Mouse (Mus musculus): Measurements from ENCODE around the gene Ppp2r3a. TPM values are rescaled to one million over a fixed set of nuclear protein-coding genes. Genes with fewer than 3 reads are reported as not detected.

Gene Ppp2r3a
- polyA plus RNA-seq, 1 experiment, result 2.7 TPM

DNA sequence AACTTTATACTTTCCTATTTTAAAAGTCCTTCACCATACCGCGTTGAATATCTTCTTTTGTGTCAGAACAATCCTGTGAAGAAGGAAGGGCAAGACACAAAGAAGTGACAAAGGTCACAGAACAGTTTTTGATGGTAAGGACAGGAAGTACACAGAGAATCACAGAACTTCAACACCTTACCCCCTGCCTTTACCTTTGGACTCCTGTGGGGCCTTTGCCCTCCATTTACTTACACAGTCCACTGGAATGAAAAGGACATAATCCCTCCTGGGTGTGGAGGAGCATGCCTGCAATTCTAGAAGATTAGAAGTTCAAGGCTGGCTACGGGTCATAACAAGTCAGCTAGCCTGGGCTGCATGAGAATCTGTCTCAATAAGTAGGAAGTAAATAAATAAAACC is 1.5 kb upstream of the Ppp2r3a start:
- H3K27me3 ChIP-seq (ENCODE audit: control insufficient read depth, insufficient read depth, low read length), result no peaks in the 10 kb centered on the region
- no peak overlapping the region for H3K4me3 ChIP-seq (ENCODE audit: control insufficient read depth, insufficient read depth, low read length)
- TF ChIP-seq POLR2A (IDR thresholded peaks at IDR 0.05; ENCODE audit: control insufficient read depth, extremely low read depth, insufficient read depth, low read length, poor library complexity), result no peak
- TF ChIP-seq CTCF (IDR thresholded peaks at IDR 0.05; ENCODE audit: borderline replicate concordance, control insufficient read depth, extremely low read depth, insufficient read depth, low read length, poor library complexity), result no peak
- H3K4me1 ChIP-seq (replicated peaks; ENCODE audit: control insufficient read depth, insufficient read depth, low read length), result peaks cover 5% of the 10 kb centered on the region
- H3K36me3 ChIP-seq (ENCODE audit: control insufficient read depth, insufficient read depth, low read length), result no peaks in the 10 kb centered on the region
- DNase-seq, result no peak
- 86% methylated on average over 3 of the region's 3 CpGs for whole genome bisulfite sequencing
- H3K27ac ChIP-seq (ENCODE audit: control insufficient read depth, insufficient read depth, low read length), result no peak overlapping the region

DNA sequence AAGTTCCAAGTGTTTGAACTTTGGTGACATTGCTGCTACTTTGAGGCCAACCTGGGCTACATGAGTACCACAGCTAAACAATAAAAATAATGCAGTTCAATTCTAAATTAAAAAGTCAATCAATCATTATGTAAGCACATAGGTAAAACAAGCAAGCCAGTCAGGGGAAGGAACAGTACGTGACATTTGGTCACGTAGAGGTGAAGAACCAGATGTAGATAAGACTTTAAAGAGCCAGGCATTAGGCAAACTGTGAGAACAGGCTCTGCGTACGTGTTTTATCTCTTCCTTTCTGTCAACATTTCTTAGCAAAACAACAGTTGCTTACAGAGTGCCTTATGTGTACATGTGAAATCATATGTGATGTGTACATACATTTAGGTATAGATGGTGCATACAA is 946 bp upstream of the Ppp2r3a start:
- TF ChIP-seq POLR2A (IDR thresholded peaks at IDR 0.05; ENCODE audit: control insufficient read depth, extremely low read depth, insufficient read depth, low read length, poor library complexity) (no peak), CTCF (IDR thresholded peaks at IDR 0.05; ENCODE audit: borderline replicate concordance, control insufficient read depth, extremely low read depth, insufficient read depth, low read length, poor library complexity) (no peak)
- Histone ChIP-seq H3K27me3 (ENCODE audit: control insufficient read depth, insufficient read depth, low read length) (no peaks in the 10 kb centered on the region), H3K4me3 (ENCODE audit: control insufficient read depth, insufficient read depth, low read length) (no peak overlapping the region), H3K36me3 (ENCODE audit: control insufficient read depth, insufficient read depth, low read length) (no peaks in the 10 kb centered on the region), H3K27ac (ENCODE audit: control insufficient read depth, insufficient read depth, low read length) (no peak overlapping the region), H3K4me1 (replicated peaks; ENCODE audit: control insufficient read depth, insufficient read depth, low read length) (peaks cover 5% of the 10 kb centered on the region)
- 64% methylated on average over 4 of the region's 4 CpGs for WGBS
- no peak for DNase-seq

DNA sequence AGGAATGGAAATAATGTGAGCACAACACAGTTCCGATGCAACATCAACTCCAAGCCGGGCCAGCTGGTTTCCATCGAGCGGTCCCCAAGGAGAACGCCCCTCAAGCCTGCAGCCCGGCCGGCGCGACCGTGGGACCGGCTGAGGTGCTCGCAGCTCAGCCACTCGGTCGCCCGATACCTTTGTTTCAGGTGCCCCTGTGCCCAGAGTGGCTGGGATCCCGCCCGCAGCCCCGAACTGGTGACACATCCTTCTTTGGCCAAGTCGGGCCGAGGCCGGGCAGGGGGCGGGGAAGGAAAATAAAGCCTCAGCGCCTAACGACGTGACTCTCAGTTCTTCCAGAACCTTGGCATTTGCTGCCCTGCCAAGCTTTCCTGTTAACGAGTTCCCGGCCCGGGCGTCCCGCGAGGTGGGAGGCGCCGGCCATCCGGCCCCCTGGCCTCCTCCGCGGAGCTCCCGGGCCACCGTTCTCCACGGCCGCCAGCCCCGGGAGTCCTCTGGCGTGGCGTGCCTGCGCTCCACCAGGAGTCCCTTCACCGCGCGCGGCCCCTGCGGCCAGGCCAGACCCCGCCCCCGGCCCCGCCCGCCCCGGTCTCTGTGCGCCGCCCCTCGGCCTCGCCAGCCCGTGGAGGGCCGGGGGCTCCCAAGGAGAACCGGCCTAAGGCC is 483 bp downstream of the Ppp2r3a start:
- Histone ChIP-seq H3K27me3 (ENCODE audit: control insufficient read depth, insufficient read depth, low read length) (no peaks in the 10 kb centered on the region), H3K27ac (ENCODE audit: control insufficient read depth, insufficient read depth, low read length) (no peak overlapping the region), H3K36me3 (ENCODE audit: control insufficient read depth, insufficient read depth, low read length) (no peaks in the 10 kb centered on the region), H3K4me1 (replicated peaks; ENCODE audit: control insufficient read depth, insufficient read depth, low read length) (peaks cover 5% of the 10 kb centered on the region), H3K4me3 (ENCODE audit: control insufficient read depth, insufficient read depth, low read length) (peak overlapping the region; percentile 99)
- TF ChIP-seq CTCF (IDR thresholded peaks at IDR 0.05; ENCODE audit: borderline replicate concordance, control insufficient read depth, extremely low read depth, insufficient read depth, low read length, poor library complexity) (no peak), POLR2A (IDR thresholded peaks at IDR 0.05; ENCODE audit: control insufficient read depth, extremely low read depth, insufficient read depth, low read length, poor library complexity) (no peak)
- peak; percentile 42 for DNase-seq
- WGBS, result under 1% methylated on average over 61 of the region's 61 CpGs

DNA sequence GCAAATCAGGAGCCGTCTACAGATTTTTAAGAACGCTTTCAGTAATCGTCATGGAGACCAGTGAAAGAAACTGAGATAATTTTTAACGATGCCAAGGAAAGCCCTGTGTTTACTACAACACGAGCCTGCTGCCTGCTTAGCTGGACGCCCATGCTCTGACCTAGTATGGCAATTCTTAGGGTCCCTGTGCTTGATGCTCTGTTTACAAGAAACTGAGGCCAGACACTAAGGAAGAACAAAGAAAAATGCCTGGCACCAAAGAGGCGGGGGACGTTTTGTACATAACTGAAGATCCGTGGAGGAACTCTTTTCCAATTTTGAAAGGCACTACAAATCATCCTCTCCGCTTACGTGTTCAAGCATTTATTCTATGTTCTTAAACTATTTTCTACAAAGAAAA is 1.1 kb downstream of the Ppp2r3a start:
- no peaks in the 10 kb centered on the region for H3K36me3 ChIP-seq (ENCODE audit: control insufficient read depth, insufficient read depth, low read length)
- H3K27me3 ChIP-seq (ENCODE audit: control insufficient read depth, insufficient read depth, low read length), result no peaks in the 10 kb centered on the region
- peaks cover 5% of the 10 kb centered on the region for H3K4me1 ChIP-seq (replicated peaks; ENCODE audit: control insufficient read depth, insufficient read depth, low read length)
- no peak for TF ChIP-seq POLR2A (IDR thresholded peaks at IDR 0.05; ENCODE audit: control insufficient read depth, extremely low read depth, insufficient read depth, low read length, poor library complexity)
- no peak for TF ChIP-seq CTCF (IDR thresholded peaks at IDR 0.05; ENCODE audit: borderline replicate concordance, control insufficient read depth, extremely low read depth, insufficient read depth, low read length, poor library complexity)
- DNase-seq, result no peak
- 13% methylated on average over 11 of the region's 11 CpGs for WGBS
- H3K27ac ChIP-seq (ENCODE audit: control insufficient read depth, insufficient read depth, low read length), result no peak overlapping the region
- no peak overlapping the region for H3K4me3 ChIP-seq (ENCODE audit: control insufficient read depth, insufficient read depth, low read length)

DNA sequence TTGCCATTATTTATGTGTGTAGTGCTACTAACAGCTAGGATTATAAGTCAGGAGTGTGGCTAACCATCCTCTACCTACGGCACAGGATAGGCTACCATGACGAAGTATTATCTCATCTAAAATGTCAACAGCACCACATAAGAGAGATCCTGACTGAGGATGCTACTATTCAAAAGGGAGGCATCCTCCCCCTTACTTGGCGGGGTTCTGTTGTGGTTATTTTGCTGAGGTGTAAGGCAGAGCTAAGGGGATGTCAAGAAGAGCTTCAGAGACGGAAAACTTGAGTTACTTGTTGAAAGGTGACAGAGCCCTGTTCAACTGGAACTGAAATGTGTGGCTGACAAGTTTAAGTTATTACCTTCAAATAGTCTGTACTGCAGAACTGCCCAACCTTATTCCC is 2.0 kb downstream of the Ppp2r3a start:
- Histone ChIP-seq H3K4me3 (ENCODE audit: control insufficient read depth, insufficient read depth, low read length) (no peak overlapping the region), H3K4me1 (replicated peaks; ENCODE audit: control insufficient read depth, insufficient read depth, low read length) (peaks cover 5% of the 10 kb centered on the region), H3K36me3 (ENCODE audit: control insufficient read depth, insufficient read depth, low read length) (no peaks in the 10 kb centered on the region), H3K27me3 (ENCODE audit: control insufficient read depth, insufficient read depth, low read length) (no peaks in the 10 kb centered on the region), H3K27ac (ENCODE audit: control insufficient read depth, insufficient read depth, low read length) (no peak overlapping the region)
- DNase-seq, result peak; percentile 14
- TF ChIP-seq POLR2A (IDR thresholded peaks at IDR 0.05; ENCODE audit: control insufficient read depth, extremely low read depth, insufficient read depth, low read length, poor library complexity) (no peak), CTCF (IDR thresholded peaks at IDR 0.05; ENCODE audit: borderline replicate concordance, control insufficient read depth, extremely low read depth, insufficient read depth, low read length, poor library complexity) (no peak)
- 8% methylated on average over 4 of the region's 4 CpGs for WGBS

DNA sequence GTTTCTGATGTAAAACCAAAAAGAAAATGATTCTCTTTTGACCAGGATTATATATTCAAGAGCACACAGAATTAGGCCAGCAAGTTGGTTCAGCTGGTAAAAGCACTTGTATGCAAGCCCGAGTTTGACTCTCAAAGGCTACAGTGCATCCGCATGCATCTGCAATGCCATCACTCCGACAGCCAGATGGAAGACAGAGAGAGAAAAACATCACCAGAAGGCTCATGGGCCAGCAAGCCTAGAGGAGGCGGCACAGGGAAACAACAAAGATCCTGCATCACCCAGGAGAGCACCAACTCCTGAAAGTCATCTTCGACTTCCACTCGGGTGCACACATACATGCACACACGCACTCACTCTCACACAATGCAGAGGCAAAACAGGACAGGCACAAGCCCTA is 4.1 kb downstream of the Ppp2r3a start:
- Histone ChIP-seq H3K36me3 (ENCODE audit: control insufficient read depth, insufficient read depth, low read length) (no peaks in the 10 kb centered on the region), H3K4me3 (ENCODE audit: control insufficient read depth, insufficient read depth, low read length) (no peak overlapping the region), H3K27ac (ENCODE audit: control insufficient read depth, insufficient read depth, low read length) (no peak overlapping the region), H3K27me3 (ENCODE audit: control insufficient read depth, insufficient read depth, low read length) (no peaks in the 10 kb centered on the region), H3K4me1 (replicated peaks; ENCODE audit: control insufficient read depth, insufficient read depth, low read length) (peaks cover 5% of the 10 kb centered on the region)
- TF ChIP-seq POLR2A (IDR thresholded peaks at IDR 0.05; ENCODE audit: control insufficient read depth, extremely low read depth, insufficient read depth, low read length, poor library complexity), result no peak
- no peak for TF ChIP-seq CTCF (IDR thresholded peaks at IDR 0.05; ENCODE audit: borderline replicate concordance, control insufficient read depth, extremely low read depth, insufficient read depth, low read length, poor library complexity)
- DNase-seq, result no peak
- WGBS, result 92% methylated on average over 7 of the region's 7 CpGs

DNA sequence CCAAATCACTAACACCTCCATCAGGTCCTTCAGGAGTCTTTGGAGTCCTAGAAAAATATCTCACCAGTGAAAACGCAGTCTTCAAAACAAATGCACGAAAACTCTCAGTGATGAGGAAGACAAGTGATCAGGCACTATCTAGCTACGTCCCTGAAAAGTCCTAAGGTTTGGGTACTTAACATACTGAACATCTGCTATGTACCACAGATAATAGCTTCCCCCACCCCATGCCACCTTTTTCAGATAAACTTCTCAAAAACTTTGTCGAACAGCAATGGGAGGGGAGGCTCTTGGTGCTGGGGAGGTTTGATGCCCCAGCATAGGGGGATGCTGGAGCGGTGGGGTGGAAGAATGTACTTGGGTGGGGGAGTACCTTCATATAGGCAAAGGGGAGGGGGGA is 6.1 kb downstream of the Ppp2r3a start:
- Histone ChIP-seq H3K27ac (ENCODE audit: control insufficient read depth, insufficient read depth, low read length) (no peak overlapping the region), H3K4me1 (replicated peaks; ENCODE audit: control insufficient read depth, insufficient read depth, low read length) (no peaks in the 10 kb centered on the region), H3K4me3 (ENCODE audit: control insufficient read depth, insufficient read depth, low read length) (no peak overlapping the region), H3K27me3 (ENCODE audit: control insufficient read depth, insufficient read depth, low read length) (no peaks in the 10 kb centered on the region), H3K36me3 (ENCODE audit: control insufficient read depth, insufficient read depth, low read length) (no peaks in the 10 kb centered on the region)
- TF ChIP-seq POLR2A (IDR thresholded peaks at IDR 0.05; ENCODE audit: control insufficient read depth, extremely low read depth, insufficient read depth, low read length, poor library complexity) (no peak), CTCF (IDR thresholded peaks at IDR 0.05; ENCODE audit: borderline replicate concordance, control insufficient read depth, extremely low read depth, insufficient read depth, low read length, poor library complexity) (no peak)
- DNase-seq, result no peak
- 99% methylated on average over 5 of the region's 5 CpGs for WGBS

Measured in thymus, adult 2 months (tissue).